Mouse (Mus musculus) embryonic facial prominence, embryonic 13.5 days (tissue): Measurements from ENCODE around the gene 4921509C19Rik. TPM values are rescaled to one million over a fixed set of nuclear protein-coding genes. Genes with fewer than 3 reads are reported as not detected.
"Not testable (repeated sequence)": the region's sequence is repeated elsewhere in the genome, so short reads cannot be mapped to it uniquely, and the experiment has no call there.

Experiments
- ATAC-seq: fragments of 200-750 bp; cut with Nextera tagmentation; 2 replicates; pipeline ENCODE4 v1.8.0; 2017; ENCODE audit warnings: low read depth; ENCODE audit not compliant: insufficient number of reproducible peaks, insufficient read depth, low FRiP score, low TSS enrichment
- H3K27ac ChIP-seq: fragments of 300-500 bp; sonication (generic); 2 replicates; pipeline ENCODE4 v1.5.1; 2015; ENCODE audit warnings: moderate library complexity, mild to moderate bottlenecking, inconsistent platforms
- H3K27me3 ChIP-seq: fragments of 300-500 bp; sonication (generic); 2 replicates; pipeline ENCODE4 v1.6.1; 2015; ENCODE audit warnings: mild to moderate bottlenecking, inconsistent platforms
- H3K36me3 ChIP-seq: fragments of 300-500 bp; sonication (generic); 2 replicates; pipeline ENCODE4 v1.6.1; 2015; ENCODE audit warnings: mild to moderate bottlenecking, inconsistent platforms
- H3K4me1 ChIP-seq: fragments of 300-500 bp; sonication (generic); 2 replicates; pipeline ENCODE4 v1.6.1; 2015; ENCODE audit warnings: inconsistent platforms
- H3K4me2 ChIP-seq: fragments of 300-500 bp; sonication (generic); 2 replicates; pipeline ENCODE4 v1.6.1; 2015; ENCODE audit warnings: moderate library complexity, mild to moderate bottlenecking, inconsistent platforms
- H3K4me3 ChIP-seq: fragments of 300-500 bp; sonication (generic); 2 replicates; pipeline ENCODE4 v1.5.1; 2015; ENCODE audit warnings: mild to moderate bottlenecking, inconsistent platforms
- H3K9ac ChIP-seq: fragments of 300-500 bp; sonication (generic); 2 replicates; pipeline ENCODE4 v1.6.1; 2015; ENCODE audit warnings: mild to moderate bottlenecking, inconsistent platforms
- H3K9me3 ChIP-seq: fragments of 300-500 bp; sonication (generic); 2 replicates; pipeline ENCODE4 v1.6.1; 2016; ENCODE audit warnings: inconsistent platforms
- WGBS: fragments of 180-500 bp; shearing (Covaris S2); methylation state at CpG from one replicate; pipeline ENCODE4 v1.1.7; 2015; ENCODE audit warnings: mixed read lengths; 5-methylcytosine and 5-hydroxymethylcytosine counted together
- polyA plus RNA-seq: library from polyadenylated mRNA; unstranded; fragments of >200 nt; fragmentation: Nextera tagmentation; extraction: Ambion mirVana; gene quantifications from 2 replicates; pipeline ENCODE4 v1.2.1, GENCODE M21; 2015

Gene 4921509C19Rik
- polyA plus RNA-seq, 1 experiment from 2014 or later: not detected

- not testable (repeated sequence) for H3K4me1 ChIP-seq, ATAC-seq, H3K27me3 ChIP-seq, H3K36me3 ChIP-seq, H3K9ac ChIP-seq, H3K27ac ChIP-seq, H3K9me3 ChIP-seq, H3K4me2 ChIP-seq, H3K4me3 ChIP-seq
- WGBS: 78% methylated on average over 4 of the region's 4 CpGs
These were observed 41.0 kb downstream of the 4921509C19Rik start for GRCm38 (mm10) chr2:151434971-151435370.

- H3K4me3 ChIP-seq, H3K27ac ChIP-seq, H3K4me1 ChIP-seq, H3K9ac ChIP-seq, H3K9me3 ChIP-seq, ATAC-seq, H3K36me3 ChIP-seq, H3K27me3 ChIP-seq, H3K4me2 ChIP-seq: not testable (repeated sequence)
- 46% methylated on average over 4 of the region's 4 CpGs for WGBS
These were observed 41.8 kb downstream of the 4921509C19Rik start for GRCm38 (mm10) chr2:151434203-151434602.

Other genes with a start within 250 kb of the 4921509C19Rik start
- 264 and 287 TPM in 2 replicates for gene Nsfl1c, start 18.0 kb upstream of the 4921509C19Rik start, polyA plus RNA-seq
- gene Fkbp1a, start 66.3 kb upstream of the 4921509C19Rik start, polyA plus RNA-seq: 479 and 483 TPM in 2 replicates
- 1.1 and 1.2 TPM in 2 replicates for gene Sdcbp2, start 96.5 kb upstream of the 4921509C19Rik start, polyA plus RNA-seq
- gene Snph, start 156.4 kb upstream of the 4921509C19Rik start, polyA plus RNA-seq: 0.60 and 0.62 TPM in 2 replicates
- gene Rad21l, start 192.4 kb upstream of the 4921509C19Rik start, polyA plus RNA-seq: not detected in 2 replicates
- 3.1 and 4.3 TPM in 2 replicates for gene Tmem74b, start 225.9 kb upstream of the 4921509C19Rik start, polyA plus RNA-seq